Mouse (Mus musculus): ENCODE measurements around the gene Cemip.
A peak's percentile ranks its signal among the peaks of the same experiment; 100 is the strongest.

DNA sequence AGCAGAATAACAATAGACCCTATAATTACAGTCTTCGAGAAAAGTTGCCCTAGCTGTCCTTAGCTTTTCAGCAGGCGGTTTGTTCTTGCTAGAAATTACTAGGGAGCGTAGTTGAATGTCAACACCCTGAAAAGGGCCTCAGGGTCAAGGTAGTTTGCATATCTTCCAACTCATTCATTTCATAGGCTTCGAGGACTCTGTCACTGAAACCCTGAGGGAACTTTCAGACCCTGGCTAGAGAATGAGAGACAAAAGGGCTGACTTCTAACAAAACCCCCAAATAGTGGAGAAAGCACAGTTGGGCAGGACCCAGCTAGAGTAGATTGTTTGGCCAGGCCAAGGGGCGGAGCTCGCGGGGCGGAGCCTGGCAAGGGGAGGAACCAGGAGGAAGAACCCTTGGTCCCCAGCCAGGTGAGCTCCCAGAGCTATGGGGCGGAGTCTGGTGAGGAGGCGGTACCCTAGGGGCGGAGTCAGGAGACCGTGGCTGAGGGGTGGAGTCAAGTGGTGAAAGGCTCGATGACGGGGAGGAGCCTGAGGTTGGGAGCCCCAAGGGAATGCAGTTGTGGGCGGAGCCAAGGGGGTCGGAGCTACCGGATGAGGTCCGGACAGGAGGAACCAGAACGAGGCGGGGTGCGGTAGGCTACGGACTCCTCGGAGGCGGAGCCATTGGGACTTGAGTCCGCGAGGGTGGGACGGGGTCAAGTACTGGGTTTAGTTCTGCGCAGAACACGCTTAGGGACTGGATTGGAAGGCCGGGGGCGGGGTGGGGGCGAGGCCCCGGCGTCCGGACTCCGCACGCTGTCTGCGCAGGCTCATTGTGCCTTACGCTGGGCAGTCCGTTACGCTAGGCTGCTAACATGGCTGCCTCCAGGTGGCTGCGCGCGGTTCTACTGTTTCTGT lies 194.6 kb downstream of the Cemip start:
- TF ChIP-seq POLR2A (IDR thresholded peaks at IDR 0.05; ENCODE audit: control insufficient read depth, extremely low read depth, insufficient read depth, low read length, poor library complexity) (peak; percentile 80), CTCF (IDR thresholded peaks at IDR 0.05; ENCODE audit: borderline replicate concordance, control insufficient read depth, extremely low read depth, insufficient read depth, low read length, poor library complexity) (peak; percentile 8; the same call in 1 of the 2 replicates)

Data from thymus, adult 2 months (tissue).